Mouse (Mus musculus) induced T-regulatory cell, adult 2 months (primary cell): ENCODE data around the gene Ptma.
A peak's percentile ranks its signal among the peaks of the same experiment; 100 is the strongest.
"Not testable (repeated sequence)": the region's sequence is repeated elsewhere in the genome, so short reads cannot be mapped to it uniquely, and the experiment has no call there.

Source experiments
- DNase-seq: peaks from one replicate; pipeline ENCODE4 v3.0.0-alpha.2; 2012; ENCODE audit warnings: low read depth

The Ptma gene

GRCm38 (mm10) chr1:86517076-86517475 lies 9.4 kb upstream of the Ptma start:
- no peak for DNase-seq

GRCm38 (mm10) chr1:86520361-86520760 lies 6.2 kb upstream of the Ptma start:
- peak; percentile 64 for DNase-seq

GRCm38 (mm10) chr1:86522286-86522871 lies 4.1 kb upstream of the Ptma start:
- no peak for DNase-seq

GRCm38 (mm10) chr1:86523776-86524618 lies 2.5 kb upstream of the Ptma start:
- DNase-seq: peak; percentile 46

GRCm38 (mm10) chr1:86524619-86525498 lies 1.7 kb upstream of the Ptma start:
- peak; percentile 99 for DNase-seq

- peak; percentile 94 for DNase-seq
These were observed 919 bp upstream of the Ptma start for GRCm38 (mm10) chr1:86525499-86526115.

- DNase-seq: peak; percentile 61
These were observed 468 bp downstream of the Ptma start for GRCm38 (mm10) chr1:86526789-86527598.

- DNase-seq: peak; percentile 93
These were observed 1.3 kb downstream of the Ptma start for GRCm38 (mm10) chr1:86527599-86528486.

GRCm38 (mm10) chr1:86528571-86529180 lies 2.1 kb downstream of the Ptma start:
- DNase-seq: peak; percentile 83

GRCm38 (mm10) chr1:86529590-86529989 lies 3.1 kb downstream of the Ptma start:
- peak; percentile 56 for DNase-seq

- peak; percentile 58 for DNase-seq
These were observed 4.5 kb downstream of the Ptma start for GRCm38 (mm10) chr1:86530871-86531546.

GRCm38 (mm10) chr1:86531547-86532321 lies 5.2 kb downstream of the Ptma start:
- peak; percentile 46 for DNase-seq

- peak; percentile 98 for DNase-seq
These were observed 6.0 kb downstream of the Ptma start for GRCm38 (mm10) chr1:86532362-86533051.

GRCm38 (mm10) chr1:86533411-86534130 lies 7.0 kb downstream of the Ptma start:
- peak; percentile 76 for DNase-seq

- peak; percentile 53 for DNase-seq
These were observed 11.9 kb downstream of the Ptma start for GRCm38 (mm10) chr1:86538383-86538782.

- not testable (repeated sequence) for DNase-seq
These were observed 13.1 kb downstream of the Ptma start for GRCm38 (mm10) chr1:86539583-86539982.

GRCm38 (mm10) chr1:86542584-86542983 lies 16.1 kb downstream of the Ptma start:
- no peak for DNase-seq
